Mouse (Mus musculus) heart, embryonic 11.5 days (tissue): ENCODE measurements around the gene Cp. TPM values are rescaled to one million over a fixed set of nuclear protein-coding genes. Genes with fewer than 3 reads are reported as not detected.
"Not testable (repeated sequence)": the region's sequence is repeated elsewhere in the genome, so short reads cannot be mapped to it uniquely, and the experiment has no call there.

Source experiments
- ATAC-seq: fragments of 200-750 bp; cut with Nextera tagmentation; replicated peaks from 2 replicates; pipeline ENCODE4 v1.8.0; 2017; ENCODE audit warnings: moderate library complexity; ENCODE audit not compliant: insufficient number of reproducible peaks, low FRiP score, low TSS enrichment
- H3K27ac ChIP-seq: fragments of 300-500 bp; sonication (generic); 2 replicates; pipeline ENCODE4 v1.5.1; 2014; ENCODE audit warnings: mild to moderate bottlenecking, low read depth, low read length
- H3K27me3 ChIP-seq: fragments of 300-500 bp; sonication (generic); 2 replicates; pipeline ENCODE4 v1.6.1; 2014; ENCODE audit warnings: mild to moderate bottlenecking, low read length, mixed read lengths; ENCODE audit not compliant: control insufficient read depth, insufficient read depth
- H3K36me3 ChIP-seq: fragments of 300-500 bp; sonication (generic); 2 replicates; pipeline ENCODE4 v1.6.1; 2014; ENCODE audit warnings: mild to moderate bottlenecking, low read length, moderate library complexity, mixed read lengths; ENCODE audit not compliant: control insufficient read depth, insufficient read depth
- H3K4me1 ChIP-seq: fragments of 300-500 bp; sonication (generic); 2 replicates; pipeline ENCODE4 v1.6.1; 2014; ENCODE audit warnings: low read length; ENCODE audit not compliant: control insufficient read depth, insufficient read depth
- H3K4me2 ChIP-seq: fragments of 300-500 bp; sonication (generic); 2 replicates; pipeline ENCODE4 v1.6.1; 2014; ENCODE audit warnings: mild to moderate bottlenecking, moderate library complexity
- H3K4me3 ChIP-seq: fragments of 300-500 bp; sonication (generic); 2 replicates; pipeline ENCODE4 v1.5.1; 2014; ENCODE audit warnings: low read depth, low read length
- H3K9ac ChIP-seq: fragments of 300-500 bp; sonication (generic); 2 replicates; pipeline ENCODE4 v1.6.1; 2014; ENCODE audit warnings: mild to moderate bottlenecking, low read depth, low read length, moderate library complexity
- H3K9me3 ChIP-seq: fragments of 300-500 bp; sonication (generic); replicated peaks from 2 replicates; pipeline ENCODE4 v1.6.1; 2016; ENCODE audit warnings: low read length; ENCODE audit not compliant: control insufficient read depth
- WGBS: fragments of 180-500 bp; shearing (Covaris S2); extraction: QIAGEN DNeasy Blood & Tissue Kit; methylation state at CpG from one replicate; pipeline ENCODE4 v1.1.7; 2014; ENCODE audit not compliant: insufficient replicate concordance; 5-methylcytosine and 5-hydroxymethylcytosine counted together
- polyA plus RNA-seq: library from polyadenylated mRNA; unstranded; fragments of >200 nt; fragmentation: Nextera tagmentation; extraction: Ambion mirVana; gene quantifications from 2 replicates; pipeline ENCODE4 v1.2.1, GENCODE M21; 2014

Gene Cp
- polyA plus RNA-seq, 1 experiment from 2014 or later = 0.33 TPM

DNA sequence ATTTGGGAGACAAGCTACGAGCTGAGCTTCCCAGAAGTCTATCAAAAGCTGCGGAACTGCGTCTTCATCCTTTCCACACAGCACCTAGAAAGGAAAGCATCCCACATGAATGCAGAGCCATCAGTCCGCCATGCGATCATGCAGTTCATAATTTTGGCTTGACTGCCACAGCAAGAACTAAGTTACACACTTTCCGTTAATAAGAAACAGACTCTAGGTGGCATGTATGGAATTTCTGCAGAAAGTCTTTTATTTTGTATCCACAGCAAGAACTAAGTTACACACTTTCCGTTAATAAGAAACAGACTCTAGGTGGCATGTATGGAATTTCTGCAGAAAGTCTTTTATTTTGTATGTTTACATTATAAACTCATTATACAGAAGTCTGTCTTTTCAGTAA lies 54.1 kb downstream of the Cp start:
- H3K9me3 ChIP-seq, H3K4me1 ChIP-seq, H3K4me2 ChIP-seq, H3K4me3 ChIP-seq, H3K27ac ChIP-seq, ATAC-seq, H3K27me3 ChIP-seq, H3K36me3 ChIP-seq, H3K9ac ChIP-seq: not testable (repeated sequence)
- WGBS = 83% methylated on average over 7 of the region's 7 CpGs

DNA sequence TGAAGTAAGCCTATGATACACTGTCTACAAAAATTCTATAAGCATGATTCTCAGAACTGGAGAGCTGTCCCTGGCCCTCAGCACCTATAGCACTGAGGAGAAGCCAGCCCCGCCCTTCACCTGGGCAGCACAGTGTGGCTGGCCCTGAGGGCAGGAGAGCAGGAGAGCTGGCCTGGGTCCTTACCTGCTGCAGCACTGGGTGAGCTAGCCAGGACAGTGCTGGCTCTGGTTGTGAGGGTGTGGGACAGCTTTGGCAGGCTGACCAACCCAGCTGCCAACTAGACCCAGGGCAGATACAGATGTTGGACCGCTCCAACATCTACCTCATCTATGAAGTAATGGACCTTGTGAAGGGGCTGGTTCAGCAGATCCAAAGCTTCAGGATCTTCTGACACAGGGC lies 57.6 kb downstream of the Cp start:
- no peak overlapping the region for H3K27ac ChIP-seq
- H3K4me2 ChIP-seq = no peak overlapping the region
- peaks cover 4% of the 10 kb centered on the region; the same call in 1 of the 2 replicates for H3K36me3 ChIP-seq
- H3K9me3 ChIP-seq = no peaks in the 10 kb centered on the region
- no peaks in the 10 kb centered on the region for H3K4me1 ChIP-seq
- no peak for ATAC-seq
- 89% methylated on average over 2 of the region's 2 CpGs for WGBS
- no peak overlapping the region for H3K4me3 ChIP-seq
- H3K9ac ChIP-seq = no peak overlapping the region
- H3K27me3 ChIP-seq = no peaks in the 10 kb centered on the region

DNA sequence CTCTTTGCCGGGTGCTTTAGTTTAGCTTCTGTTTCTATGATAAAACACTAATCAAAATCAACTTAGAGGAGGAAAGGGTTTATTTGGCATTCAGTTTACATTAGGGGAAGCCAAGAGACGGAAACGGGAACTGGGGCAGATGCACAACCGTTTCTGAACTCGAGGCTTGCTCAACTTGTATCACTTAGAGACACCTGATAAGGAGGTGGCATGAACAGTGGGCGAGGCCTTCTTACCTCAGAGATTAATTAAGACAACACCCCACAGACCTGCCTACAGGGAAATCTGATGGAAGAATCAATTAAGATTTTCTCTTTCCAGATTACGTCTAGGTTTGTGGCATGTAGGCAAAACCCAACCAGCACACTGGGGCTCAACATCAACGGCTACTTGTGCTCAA lies 61.2 kb downstream of the Cp start:
- Histone ChIP-seq H3K9ac (no peak overlapping the region), H3K27ac (no peak overlapping the region), H3K27me3 (no peaks in the 10 kb centered on the region), H3K4me3 (no peak overlapping the region), H3K36me3 (peaks cover 12% of the 10 kb centered on the region), H3K4me2 (no peak overlapping the region), H3K9me3 (no peaks in the 10 kb centered on the region), H3K4me1 (no peaks in the 10 kb centered on the region)
- no peak for ATAC-seq
- 74% methylated on average over 8 of the region's 8 CpGs for WGBS

DNA sequence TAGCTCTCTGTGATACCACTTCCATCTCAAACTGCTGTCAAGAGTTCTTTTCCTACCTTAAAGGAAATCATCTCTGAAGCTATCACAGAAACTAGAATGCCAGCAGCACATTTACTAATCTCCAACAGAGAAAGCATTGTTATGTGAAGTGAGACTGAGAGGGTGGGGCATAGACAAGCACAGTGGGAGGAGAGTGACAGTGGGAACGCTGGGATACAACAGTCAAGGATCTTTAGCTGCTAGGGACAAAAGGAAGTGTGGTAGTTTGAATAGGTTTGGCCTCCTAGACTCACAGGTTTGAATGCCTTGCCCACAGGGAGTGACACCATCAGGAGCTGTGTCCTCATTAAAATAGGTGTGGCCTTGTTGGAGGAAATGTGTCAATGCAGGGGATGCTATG lies 67.0 kb downstream of the Cp start:
- Histone ChIP-seq H3K36me3 (peaks cover 26% of the 10 kb centered on the region), H3K9me3 (no peaks in the 10 kb centered on the region), H3K27ac (no peak overlapping the region), H3K27me3 (no peaks in the 10 kb centered on the region), H3K4me1 (no peaks in the 10 kb centered on the region), H3K4me2 (no peak overlapping the region), H3K9ac (no peak overlapping the region), H3K4me3 (no peak overlapping the region)
- 60% methylated on average over 1 of the region's 1 CpGs for WGBS
- no peak for ATAC-seq

DNA sequence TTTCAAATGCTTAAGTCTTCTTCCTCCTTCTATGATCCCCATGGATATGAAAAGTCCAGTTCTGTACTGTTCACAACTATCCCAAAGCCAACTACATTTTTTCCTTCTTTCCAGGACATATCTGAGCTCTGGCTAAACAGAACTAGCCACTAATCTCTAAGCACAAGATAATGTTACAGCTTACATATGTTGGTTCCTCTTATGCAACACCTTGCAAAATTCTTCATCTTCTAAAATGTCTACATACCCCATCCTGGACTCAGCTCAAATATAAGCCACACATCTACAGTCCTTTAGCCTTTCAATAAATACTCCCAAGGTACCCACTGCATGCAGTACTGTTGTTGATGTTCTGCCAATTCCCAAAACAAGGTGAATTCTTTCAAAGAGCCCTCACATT lies 69.6 kb downstream of the Cp start:
- Histone ChIP-seq H3K9me3 (no peaks in the 10 kb centered on the region), H3K27ac (no peak overlapping the region), H3K4me2 (no peak overlapping the region), H3K27me3 (no peaks in the 10 kb centered on the region), H3K9ac (no peak overlapping the region), H3K4me1 (no peaks in the 10 kb centered on the region), H3K36me3 (peaks cover 23% of the 10 kb centered on the region), H3K4me3 (no peak overlapping the region)
- ATAC-seq = no peak

DNA sequence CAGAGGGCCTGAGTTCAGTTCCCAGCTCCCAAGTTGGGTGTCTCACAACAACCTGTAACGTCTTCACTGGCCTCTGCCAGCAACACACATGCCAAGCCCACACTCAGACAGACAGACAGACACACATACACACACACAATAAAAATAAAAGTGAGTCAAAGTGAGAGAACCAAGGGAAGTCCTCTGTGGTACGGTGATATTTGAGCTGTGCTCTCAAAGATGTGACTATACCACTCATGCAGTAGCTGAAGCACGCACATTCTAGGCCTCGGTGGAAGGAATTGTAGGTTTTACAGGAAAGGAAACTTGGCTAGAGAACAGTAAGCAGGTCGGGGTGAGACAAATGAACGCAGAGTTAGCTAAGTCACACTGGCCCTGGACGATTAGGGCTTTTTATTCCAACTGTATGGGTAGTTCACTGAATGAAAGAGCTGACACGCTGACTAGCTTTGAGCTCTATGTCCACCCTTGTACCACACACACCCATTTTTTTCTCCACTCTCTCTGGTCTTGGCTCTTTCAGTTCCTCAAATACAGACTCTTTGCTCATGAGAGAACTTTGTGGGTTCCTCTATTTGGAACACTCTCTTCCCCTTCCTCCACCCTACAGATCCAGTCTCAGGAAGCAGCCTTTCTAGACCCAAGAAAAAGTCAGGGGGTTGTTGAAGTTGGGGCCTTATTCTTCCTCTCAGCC lies 70.3 kb downstream of the Cp start:
- Histone ChIP-seq H3K9ac (no peak overlapping the region), H3K4me3 (no peak overlapping the region), H3K4me1 (no peaks in the 10 kb centered on the region), H3K27ac (no peak overlapping the region), H3K36me3 (peaks cover 22% of the 10 kb centered on the region), H3K27me3 (no peaks in the 10 kb centered on the region), H3K9me3 (no peaks in the 10 kb centered on the region), H3K4me2 (no peak overlapping the region)
- no peak for ATAC-seq
- WGBS = 90% methylated on average over 8 of the region's 8 CpGs

DNA sequence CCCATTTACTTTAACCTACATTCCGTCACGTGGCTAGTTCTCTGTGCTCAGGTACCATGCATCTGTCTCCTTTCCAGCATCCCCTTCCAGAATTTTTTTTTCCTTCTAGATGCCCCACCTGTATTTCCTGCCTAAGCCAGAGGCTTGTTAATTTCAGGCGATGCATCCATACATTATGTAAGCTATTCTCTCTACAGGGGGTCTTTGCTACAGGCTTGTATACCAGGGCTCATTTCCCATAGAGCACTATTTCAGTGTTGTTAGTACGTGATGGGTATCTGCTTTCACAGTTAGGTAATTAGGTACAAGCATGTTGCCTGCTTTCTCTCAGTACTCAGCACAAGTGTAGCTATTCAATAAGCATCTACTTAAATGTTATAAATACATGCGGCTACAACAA lies 70.9 kb downstream of the Cp start:
- no peak overlapping the region for H3K9ac ChIP-seq
- no peaks in the 10 kb centered on the region for H3K27me3 ChIP-seq
- no peak overlapping the region for H3K4me2 ChIP-seq
- H3K4me3 ChIP-seq = no peak overlapping the region
- H3K4me1 ChIP-seq = no peaks in the 10 kb centered on the region
- no peaks in the 10 kb centered on the region for H3K9me3 ChIP-seq
- no peak overlapping the region for H3K27ac ChIP-seq
- peaks cover 17% of the 10 kb centered on the region for H3K36me3 ChIP-seq
- 88% methylated on average over 5 of the region's 5 CpGs for WGBS
- no peak for ATAC-seq

DNA sequence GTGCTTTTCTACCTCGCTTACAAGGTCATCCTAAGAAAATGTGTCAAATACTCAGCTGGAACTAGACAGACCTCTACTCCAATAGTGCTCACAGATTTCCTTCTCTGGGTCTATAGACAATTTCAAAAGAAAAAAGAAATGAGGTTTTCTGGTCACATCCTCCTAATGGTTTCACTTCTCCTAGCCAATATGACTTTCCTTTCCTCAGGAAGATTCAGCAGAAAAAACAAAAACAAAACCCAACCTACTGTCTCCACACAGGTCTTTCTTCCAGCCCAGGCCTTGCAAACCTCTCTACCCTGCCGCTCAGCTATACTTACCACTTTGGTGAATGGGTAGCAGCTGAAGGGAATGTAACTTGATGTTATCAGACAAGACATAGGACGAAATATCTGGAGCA lies 71.8 kb downstream of the Cp start:
- Histone ChIP-seq H3K27ac (no peak overlapping the region), H3K4me3 (no peak overlapping the region), H3K4me2 (no peak overlapping the region), H3K9ac (no peak overlapping the region), H3K9me3 (no peaks in the 10 kb centered on the region), H3K36me3 (peaks cover 17% of the 10 kb centered on the region), H3K4me1 (peaks cover 3% of the 10 kb centered on the region; the same call in 1 of the 2 replicates), H3K27me3 (no peaks in the 10 kb centered on the region)
- ATAC-seq = no peak
- WGBS = 96% methylated on average over 3 of the region's 3 CpGs

DNA sequence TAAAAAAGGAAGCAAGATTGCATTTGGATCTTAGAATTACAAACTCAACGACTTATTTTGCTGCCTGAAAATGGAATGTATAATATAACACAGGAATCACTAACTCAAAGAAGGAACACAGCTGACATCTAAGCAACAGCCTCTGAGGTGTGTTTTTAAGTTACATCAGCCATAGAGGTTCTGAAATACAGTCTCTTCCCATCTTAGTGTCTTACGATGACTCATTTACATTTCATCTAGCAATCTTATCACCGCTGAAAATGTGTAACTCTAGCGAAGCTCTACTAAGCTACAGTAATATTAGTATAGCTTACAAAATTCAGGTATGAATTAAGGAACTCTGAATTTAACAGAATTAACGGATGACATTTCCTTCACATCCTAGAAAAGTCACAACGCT lies 74.0 kb downstream of the Cp start:
- H3K36me3 ChIP-seq = peaks cover 6% of the 10 kb centered on the region
- H3K9ac ChIP-seq = no peak overlapping the region
- H3K4me1 ChIP-seq = peaks cover 10% of the 10 kb centered on the region
- ATAC-seq = no peak
- 89% methylated on average over 6 of the region's 6 CpGs for WGBS
- H3K9me3 ChIP-seq = no peaks in the 10 kb centered on the region
- H3K4me2 ChIP-seq = no peak overlapping the region
- no peak overlapping the region for H3K4me3 ChIP-seq
- H3K27me3 ChIP-seq = no peaks in the 10 kb centered on the region
- no peak overlapping the region for H3K27ac ChIP-seq
